Mouse (Mus musculus) E14TG2a.4 (cell line): ENCODE measurements at regions not wholly inside any gene's neighbourhood (a gene's known extent, or its start where the extent isn't known, plus 50 kb on each side); places are given as distances from the start of the nearest gene placed in this dataset.

Experiments
- CTCF ChIP-seq: conservative IDR thresholded peaks from 2 replicates; pipeline ENCODE4 v1.5.1; 2014; ENCODE audit warnings: low read length
- NANOG ChIP-seq: IDR thresholded peaks from 2 replicates; pipeline ENCODE4 v1.6.1; 2014; ENCODE audit warnings: borderline replicate concordance, low read length, mixed read lengths

DNA sequence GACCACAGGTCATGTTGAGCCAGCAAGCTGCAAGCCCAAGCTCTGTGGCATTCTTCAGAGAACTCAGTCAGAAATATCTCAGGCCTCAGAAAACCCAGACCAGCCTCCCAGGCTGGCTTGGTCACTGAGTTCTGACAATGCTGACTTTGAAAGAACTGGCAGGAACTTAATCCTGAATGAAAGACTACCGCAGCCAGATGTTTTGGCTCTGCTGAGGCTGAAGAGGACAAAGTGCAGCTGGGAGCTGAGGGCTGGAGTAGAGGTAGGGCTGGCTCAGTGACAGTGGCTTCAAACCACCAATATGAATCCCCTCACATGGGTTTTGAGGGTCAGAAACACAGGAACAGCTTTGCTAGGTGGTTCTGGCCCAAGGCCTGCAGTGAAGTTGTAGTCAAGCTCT, 505.6 kb upstream of the Adam5 start:
- no peak for TF ChIP-seq NANOG
- no peak for TF ChIP-seq CTCF
